Mouse (Mus musculus) MEL (cell line): ENCODE results near the gene Zfp385b.

Source experiments
- CTCF ChIP-seq, 3 experiments: IDR thresholded peaks in 2 of 3; conservative IDR thresholded peaks in 1 of 3; 2 replicates each; pipeline ENCODE4 v1.5.1; 2011 to 2012; ENCODE audit warnings: low read length in 3 of 3, low read depth in 2 of 3, mild to moderate bottlenecking in 2 of 3, improper control_type of control experiment in 1 of 3, inconsistent platforms in 1 of 3, mixed read lengths in 1 of 3, moderate library complexity in 1 of 3; ENCODE audit not compliant: control insufficient read depth in 1 of 3, insufficient read depth in 1 of 3, poor library complexity in 1 of 3, severe bottlenecking in 1 of 3
- EP300 ChIP-seq, 2 experiments: IDR thresholded peaks; 2 replicates each; pipeline ENCODE4 v1.6.1; 2011; ENCODE audit warnings: improper control_type of control experiment in 2 of 2, low read length in 2 of 2, low read depth in 1 of 2, mild to moderate bottlenecking in 1 of 2
- POLR2A ChIP-seq, 2 experiments: IDR thresholded peaks; 2 replicates each; pipeline ENCODE4 v1.6.1; 2011 to 2012; ENCODE audit warnings: low read length in 2 of 2, mild to moderate bottlenecking in 2 of 2, control low read depth in 1 of 2, improper control_type of control experiment in 1 of 2, low read depth in 1 of 2, moderate library complexity in 1 of 2; ENCODE audit not compliant: control insufficient read depth in 1 of 2, insufficient read depth in 1 of 2, poor library complexity in 1 of 2
- TCF12 ChIP-seq: IDR thresholded peaks from 2 replicates; pipeline ENCODE4 v1.6.1; 2014; ENCODE audit warnings: low read depth, mild to moderate bottlenecking, inconsistent platforms, low read length, improper control_type of control experiment, moderate library complexity
- ZNF384 ChIP-seq: IDR thresholded peaks from 2 replicates; pipeline ENCODE4 v1.6.1; 2012; ENCODE audit warnings: low read depth, mild to moderate bottlenecking, inconsistent platforms, low read length, improper control_type of control experiment

- TF ChIP-seq ZNF384 (no peak), EP300 (IDR thresholded peaks at IDR 0.05; ENCODE audit: low read depth in 1 of 2, low read length in 2 of 2) (no peak), POLR2A (IDR thresholded peaks at IDR 0.05; ENCODE audit: control insufficient read depth in 1 of 2, insufficient read depth in 1 of 2, low read depth in 1 of 2, low read length in 2 of 2, poor library complexity in 1 of 2) (no peak), CTCF (IDR thresholded peaks at IDR 0.05 in 2 of 3, conservative IDR thresholded peaks at IDR 0.05 in 1 of 3; ENCODE audit: control insufficient read depth in 1 of 3, insufficient read depth in 1 of 3, low read depth in 2 of 3, low read length in 3 of 3, poor library complexity in 1 of 3, severe bottlenecking in 1 of 3) (no peak), TCF12 (no peak)
Observed at GRCm38 (mm10) chr2:77777047-77777686, 42.3 kb downstream of the Zfp385b start.
